Mouse (Mus musculus) monocyte, adult 2 months (primary cell): ENCODE measurements around the gene Lgals9.
"Not testable (repeated sequence)": the region's sequence is repeated elsewhere in the genome, so short reads cannot be mapped to it uniquely, and the experiment has no call there.

ENCODE experiments used
- DNase-seq, 2 experiments: peaks; one replicate each; pipeline ENCODE4 v3.0.0; 2022; ENCODE audit warnings: low spot score in 2 of 2, low read depth in 1 of 2

The Lgals9 gene

DNA sequence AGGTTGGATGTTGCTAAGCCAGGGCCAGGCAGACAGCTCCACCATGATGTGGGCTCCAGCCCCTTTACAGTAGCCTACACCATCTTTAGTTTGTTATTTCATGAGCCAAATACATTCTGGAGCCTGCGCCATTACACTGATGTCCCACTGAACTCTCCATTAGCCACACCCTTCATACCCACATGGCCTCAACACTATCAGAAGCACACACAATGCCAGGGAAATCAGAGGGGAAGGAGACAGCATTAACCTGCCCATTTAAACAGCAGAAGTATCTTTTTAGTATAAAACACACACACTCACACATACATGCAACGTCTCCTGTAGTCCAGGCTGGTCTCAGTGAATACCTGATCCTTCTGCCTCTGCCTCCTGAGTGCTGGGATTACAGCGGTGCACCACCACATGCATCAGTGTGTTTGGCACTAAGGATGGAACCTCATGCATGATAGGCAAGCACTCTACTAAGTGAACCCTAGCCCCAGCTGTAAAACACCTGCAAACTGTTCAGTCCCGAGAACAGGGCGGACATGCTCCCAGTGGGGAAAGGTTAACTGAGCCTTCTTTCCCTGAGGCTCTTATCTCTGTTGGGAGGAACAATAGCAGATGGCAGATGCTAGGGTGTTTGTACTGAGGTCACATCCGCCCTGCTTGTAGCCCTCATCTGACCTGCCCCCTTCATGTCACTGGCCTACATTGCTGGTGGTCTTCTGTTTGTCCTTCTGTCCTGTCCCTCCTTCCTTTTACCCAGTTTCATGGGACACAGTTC, 23.4 kb upstream of the Lgals9 start:
- no peak for DNase-seq

DNA sequence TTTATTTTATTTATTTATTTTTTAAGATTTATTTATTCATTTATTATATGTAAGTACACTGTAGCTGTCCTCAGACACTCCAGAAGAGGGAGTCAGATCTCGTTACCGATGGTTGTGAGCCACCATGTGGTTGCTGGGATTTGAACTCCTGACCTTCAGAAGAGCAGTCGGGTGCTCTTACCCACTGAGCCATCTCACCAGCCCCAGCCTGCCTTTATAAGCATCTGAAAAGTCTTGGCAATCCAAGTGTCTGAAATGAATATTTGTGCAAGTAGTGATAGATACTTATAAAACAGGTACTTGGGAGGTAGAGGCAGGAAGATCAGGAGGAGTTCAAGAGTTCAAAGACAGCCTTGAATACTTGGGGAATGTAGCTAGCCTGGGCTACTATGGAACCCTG, 22.6 kb upstream of the Lgals9 start:
- DNase-seq: not testable (repeated sequence)

DNA sequence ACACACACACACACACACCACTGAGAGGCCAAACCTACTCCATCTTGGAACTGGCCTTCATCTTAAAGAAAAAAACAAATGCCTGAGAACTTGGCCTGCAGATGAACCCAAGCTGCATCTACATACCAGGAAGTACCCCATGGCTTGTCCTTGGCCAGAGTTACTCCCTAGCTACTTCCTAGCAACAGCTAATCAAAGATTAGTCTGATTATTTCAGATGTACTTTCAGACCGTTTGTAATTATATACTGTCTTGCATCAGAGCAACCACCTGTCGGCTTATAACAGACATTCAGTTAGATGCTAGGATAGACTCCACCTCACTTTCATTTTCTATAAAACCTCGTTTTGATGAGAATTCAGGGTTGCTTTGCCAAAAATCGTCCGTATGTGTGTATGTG, 21.7 kb upstream of the Lgals9 start:
- DNase-seq: no peak

DNA sequence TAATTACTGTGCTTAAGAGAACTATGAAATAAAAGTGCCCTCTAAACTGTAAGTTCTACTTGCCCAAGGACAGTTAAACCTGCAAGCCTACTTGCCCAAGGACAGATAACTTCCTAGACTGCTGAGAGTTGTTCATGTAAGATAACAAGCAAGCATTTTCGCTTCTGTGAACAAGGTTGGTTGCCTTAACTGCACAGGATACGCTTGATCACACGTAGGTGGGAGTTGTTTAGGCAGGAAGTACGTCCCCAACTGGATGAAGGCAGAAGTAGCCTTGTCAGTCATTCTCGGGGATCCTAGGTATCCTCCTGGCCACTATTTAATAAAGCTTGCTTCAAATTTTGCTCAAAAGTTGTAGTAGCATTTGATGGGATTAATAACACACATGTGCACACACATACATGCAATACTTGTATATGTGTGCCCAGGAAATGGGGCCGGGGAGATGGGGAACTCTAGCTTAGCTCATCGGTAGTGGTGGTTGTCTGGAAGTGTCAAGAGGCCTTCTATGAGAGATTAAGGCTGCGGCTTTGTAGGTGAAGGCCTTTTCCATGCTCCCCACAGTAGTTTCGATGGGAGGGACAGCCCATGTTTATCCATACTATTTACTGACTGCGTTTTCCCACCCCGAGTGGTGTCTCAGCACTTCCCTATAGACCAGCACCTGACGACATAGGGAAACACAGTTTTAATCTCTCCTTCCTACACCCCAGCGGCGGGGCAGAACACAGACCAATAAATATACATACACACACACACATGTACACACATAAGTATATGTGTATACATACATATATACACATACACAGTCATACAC, 21.0 kb upstream of the Lgals9 start:
- DNase-seq: no peak

DNA sequence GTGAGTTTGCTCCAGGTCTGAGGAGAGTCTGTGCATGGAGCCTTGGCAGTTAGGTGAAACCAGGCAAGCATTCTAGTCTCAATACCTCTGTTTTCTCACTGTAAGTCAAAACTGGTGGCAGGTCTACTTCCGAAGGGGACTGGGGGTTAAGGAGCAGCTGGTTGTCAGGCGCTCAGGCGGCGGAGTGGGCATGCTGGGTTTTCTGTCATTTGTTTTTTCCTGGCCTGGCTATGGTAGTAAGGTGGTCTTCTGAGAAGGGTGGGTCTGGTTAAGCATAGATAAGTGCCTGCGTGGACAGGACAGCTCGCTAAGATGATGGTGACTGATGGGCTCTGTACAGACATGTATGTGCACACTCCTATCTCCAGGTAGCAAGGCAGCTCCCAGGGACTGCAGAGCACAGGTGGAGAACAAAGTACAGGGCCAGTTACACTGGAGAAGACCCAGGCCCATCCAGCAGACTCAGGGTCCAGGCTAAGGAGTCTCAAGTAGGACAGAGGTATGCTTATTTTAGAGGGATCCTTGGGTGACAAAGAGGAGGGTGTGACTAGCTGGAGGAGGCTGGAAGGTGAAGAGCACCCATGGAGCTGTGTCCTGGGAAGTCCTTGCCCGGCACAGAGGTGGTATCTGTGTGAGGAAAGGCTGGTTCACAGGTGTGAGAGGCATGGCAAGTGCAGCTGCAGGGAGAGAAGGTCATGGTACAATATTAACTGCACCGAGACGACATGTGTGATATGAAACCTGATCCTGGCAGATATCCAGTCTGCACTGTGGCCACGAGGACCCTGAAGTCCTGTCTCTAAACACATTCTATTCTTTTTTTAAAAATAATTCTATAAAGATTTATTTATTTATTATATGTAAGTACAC, 19.3 kb upstream of the Lgals9 start:
- no peak for DNase-seq

DNA sequence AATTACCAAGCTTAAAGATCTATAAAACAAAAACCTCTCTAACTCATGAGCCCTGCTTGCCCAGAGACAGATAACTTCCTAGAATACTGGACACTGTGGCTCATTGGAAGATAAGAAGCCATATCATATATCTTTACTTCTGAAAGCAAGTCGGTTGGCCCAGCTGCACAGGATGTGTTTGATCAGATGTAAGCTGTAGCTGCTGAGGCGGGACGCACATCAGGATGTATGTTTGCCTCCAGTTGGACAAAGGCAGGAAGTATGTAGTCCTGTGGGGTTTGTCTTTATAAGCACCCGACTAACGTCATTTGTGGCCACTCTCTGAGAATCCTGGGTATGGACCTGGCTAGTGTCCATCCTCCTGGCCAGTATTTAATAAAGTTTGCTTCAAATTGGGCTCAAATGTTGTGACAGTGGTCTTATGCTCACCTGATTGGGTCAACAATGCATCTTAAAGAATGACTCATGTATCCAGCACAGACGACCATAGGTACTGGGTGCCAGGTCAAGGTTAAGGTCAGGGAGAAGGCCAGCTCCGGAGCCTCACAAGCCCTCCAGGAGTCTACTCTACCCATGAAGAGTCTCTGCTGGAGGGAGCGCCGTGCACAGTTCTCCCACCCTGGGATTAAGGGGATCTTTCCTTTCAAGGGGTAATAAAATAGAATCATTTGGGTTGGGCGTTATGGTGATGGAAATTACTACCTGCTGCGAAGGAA, 18.5 kb upstream of the Lgals9 start:
- DNase-seq: no peak

DNA sequence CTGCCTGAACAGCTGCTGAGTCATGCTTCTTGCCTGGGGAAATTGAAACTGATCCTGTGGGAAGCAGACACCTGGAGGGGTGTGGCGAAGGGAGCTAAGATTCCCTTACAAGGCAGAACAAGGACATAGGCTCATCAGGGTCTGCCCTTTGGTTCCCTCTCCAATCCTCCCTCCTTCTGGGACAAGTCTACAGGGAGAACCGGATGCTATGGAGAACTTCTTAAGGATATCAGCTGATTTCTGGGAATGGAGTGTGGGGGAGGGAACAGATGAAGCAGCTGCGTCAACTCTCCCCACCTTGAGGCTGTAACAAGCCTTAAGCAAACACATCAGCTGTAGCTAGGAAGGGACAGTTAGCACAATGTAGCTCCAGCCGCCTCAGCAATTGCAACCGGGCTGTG, 17.8 kb upstream of the Lgals9 start:
- no peak for DNase-seq

DNA sequence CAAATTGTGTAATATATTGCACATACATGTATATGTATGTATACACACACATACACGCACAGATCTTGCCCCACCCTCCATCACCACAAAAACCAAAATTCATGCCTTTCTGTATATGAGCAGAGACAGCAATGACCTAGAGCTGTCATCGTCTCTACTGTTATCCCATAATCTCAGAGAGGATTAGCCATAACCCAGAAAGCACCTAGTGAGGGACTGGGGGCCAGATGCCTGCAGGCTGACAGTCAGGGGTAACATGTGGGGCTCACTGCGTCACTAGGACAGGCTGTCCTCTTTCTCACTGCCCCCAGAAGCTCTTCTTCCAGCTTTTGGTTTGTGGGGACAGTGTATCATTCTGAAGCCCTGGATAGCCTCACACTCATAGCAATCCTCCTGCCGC, 17.1 kb upstream of the Lgals9 start:
- no peak for DNase-seq

DNA sequence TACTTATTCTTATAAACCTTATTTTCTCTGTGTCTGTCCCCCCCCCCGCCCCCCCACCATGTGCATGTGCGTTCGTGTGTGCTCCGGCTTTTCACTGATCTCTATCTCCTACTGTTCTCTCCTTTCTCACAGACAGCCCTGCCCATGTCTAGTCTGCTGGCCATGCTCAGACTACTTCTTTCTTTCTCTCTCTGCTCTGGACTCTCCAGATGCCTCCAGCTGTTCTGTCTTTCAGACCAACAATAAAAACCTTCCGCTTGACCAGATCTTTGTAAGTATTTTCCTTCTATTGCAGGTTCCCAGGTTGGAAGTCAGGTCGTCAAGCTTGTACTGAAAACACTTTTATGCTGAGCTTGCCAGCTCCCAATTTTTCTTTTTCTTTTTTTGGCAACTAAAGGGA, 14.4 kb upstream of the Lgals9 start:
- DNase-seq: no peak

DNA sequence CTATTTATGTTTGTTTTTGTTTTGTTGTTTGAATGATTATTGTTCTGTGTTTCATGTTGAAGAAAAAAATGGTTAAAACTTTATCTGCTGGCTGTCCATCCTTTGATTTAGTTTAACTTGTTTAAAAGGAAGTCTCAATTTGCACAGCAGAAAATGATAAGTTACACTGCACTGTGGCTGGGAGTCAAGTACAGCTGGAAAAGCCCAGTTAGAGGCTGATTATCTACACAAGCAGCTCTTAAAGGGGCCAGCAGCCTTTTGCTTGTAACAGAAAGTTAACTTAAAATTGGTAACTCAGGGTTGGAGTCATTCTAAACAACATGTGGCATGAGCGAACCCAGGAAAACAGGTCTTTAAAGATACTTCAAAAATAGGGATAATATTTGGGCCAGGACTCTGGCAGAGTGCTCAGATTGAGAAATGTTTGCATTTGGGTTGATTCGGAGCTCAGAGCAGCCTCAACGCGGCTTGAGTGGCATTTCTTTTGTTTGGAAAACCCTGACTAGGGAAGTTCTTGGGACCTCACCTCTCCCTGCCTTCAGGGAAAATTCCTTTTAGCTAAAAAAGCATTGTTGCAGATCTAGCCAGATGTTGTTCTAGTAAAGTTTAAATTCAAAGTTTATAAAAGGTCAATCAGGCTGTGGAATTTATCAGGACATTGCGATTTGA, 6.3 kb upstream of the Lgals9 start:
- not testable (repeated sequence) for DNase-seq

DNA sequence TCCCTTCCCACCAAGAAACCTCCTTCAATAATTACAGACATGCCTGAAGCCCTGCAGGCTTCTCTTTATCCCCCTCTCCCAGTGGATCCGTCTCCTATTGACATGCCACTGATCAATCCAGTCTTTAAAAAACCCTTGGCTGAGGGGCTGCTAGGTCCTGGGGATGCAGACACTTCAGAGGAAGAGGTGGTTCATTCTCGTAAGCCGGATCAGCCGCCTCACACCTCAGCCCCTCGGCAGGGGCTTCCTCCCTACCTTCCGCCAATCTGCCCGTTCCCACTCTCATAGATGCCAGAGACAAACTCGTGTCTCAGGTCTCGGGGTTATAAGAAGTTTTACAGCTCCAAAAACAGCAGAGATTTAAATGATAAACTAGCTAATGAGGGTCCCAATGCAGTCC, 5.3 kb upstream of the Lgals9 start:
- no peak for DNase-seq

DNA sequence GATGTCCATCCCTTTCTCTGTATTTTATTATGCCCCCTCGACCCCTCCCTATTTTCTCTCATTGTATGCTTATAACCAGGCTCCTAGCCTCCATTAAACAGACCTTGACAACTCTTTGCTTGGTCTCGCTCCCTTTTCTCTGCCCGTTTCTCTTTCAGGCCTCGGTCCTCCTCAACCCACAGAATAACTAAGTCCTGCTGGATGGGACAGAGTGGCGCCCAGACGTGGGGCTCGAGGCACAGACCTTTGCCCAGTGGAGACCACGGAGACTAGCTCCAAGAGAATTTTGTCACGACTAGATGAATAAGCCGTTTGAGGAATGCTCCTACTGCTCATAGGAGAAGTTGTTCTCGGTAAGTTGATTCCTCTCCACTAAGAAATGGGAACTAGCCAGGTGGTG, 4.5 kb upstream of the Lgals9 start:
- not testable (repeated sequence) for DNase-seq

DNA sequence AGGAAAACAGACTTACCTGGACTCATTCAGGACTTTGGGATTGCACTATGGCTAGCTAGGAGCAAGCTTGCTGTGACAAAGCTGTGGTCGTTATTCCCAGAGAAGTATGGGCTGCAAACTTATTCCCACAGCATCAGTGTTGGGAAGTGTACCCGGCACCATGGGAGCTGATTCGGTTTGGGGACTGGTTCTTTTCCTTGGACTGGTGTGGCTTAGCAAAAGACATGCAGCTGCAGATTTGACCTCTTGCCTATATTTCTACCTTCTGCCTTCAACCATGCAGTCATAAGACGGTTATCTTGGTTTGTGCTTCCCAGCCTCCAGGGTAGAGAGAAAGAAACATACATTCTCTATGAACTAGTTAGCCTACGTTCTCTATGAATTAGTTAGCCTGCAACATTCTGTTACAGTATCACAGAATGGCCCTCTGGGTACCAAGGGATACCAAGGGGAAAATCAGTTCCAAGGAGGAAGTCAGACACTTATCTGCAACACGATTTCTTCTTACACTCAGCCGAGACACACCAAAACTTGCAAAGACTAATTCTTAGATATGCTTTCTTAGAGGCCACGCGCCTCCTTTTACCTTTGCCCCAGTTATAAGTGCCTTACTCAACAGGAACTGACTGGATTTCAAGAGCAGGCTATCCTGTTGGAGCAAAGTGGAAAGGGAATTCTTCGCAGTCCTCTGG, 1.7 kb upstream of the Lgals9 start:
- DNase-seq: no peak

DNA sequence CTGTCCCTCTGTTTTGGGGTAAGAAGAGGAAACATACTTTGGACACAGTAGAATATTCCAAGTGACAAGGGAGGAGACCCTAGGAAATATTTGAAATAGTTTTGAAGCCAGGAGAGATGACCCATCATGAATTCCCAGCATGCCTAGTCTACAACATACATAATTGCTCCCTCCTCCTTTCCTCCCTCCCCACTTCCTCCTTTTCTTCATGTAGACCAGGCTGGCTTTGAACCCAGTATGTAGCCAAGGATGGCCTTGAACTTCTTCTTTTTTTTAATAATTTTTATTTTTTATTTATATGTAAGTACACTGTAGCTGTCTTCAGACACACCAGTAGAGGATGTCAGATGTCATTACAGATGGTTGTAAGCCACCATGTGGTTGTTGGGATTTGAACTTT, 759 bp upstream of the Lgals9 start:
- DNase-seq: no peak

DNA sequence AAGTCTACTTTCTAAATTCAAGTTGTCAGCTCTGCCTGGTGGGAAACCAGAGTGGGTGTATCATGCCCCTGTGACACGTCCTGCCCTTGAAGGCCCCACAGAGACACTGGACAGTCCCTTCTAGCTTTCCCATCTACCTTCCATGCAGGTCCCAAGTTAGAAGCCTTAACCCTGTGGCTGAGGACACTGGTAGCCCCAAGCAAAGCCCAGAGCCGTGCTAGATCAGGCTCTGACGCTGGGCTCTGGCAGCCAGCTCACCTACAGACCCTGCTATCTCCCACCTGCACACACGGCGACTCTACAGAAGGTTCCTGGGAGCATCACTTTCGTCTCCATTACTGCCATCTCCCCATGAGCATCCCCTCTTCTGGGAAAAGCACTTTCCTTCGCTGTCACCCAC, 1.2 kb downstream of the Lgals9 start:
- no peak for DNase-seq

DNA sequence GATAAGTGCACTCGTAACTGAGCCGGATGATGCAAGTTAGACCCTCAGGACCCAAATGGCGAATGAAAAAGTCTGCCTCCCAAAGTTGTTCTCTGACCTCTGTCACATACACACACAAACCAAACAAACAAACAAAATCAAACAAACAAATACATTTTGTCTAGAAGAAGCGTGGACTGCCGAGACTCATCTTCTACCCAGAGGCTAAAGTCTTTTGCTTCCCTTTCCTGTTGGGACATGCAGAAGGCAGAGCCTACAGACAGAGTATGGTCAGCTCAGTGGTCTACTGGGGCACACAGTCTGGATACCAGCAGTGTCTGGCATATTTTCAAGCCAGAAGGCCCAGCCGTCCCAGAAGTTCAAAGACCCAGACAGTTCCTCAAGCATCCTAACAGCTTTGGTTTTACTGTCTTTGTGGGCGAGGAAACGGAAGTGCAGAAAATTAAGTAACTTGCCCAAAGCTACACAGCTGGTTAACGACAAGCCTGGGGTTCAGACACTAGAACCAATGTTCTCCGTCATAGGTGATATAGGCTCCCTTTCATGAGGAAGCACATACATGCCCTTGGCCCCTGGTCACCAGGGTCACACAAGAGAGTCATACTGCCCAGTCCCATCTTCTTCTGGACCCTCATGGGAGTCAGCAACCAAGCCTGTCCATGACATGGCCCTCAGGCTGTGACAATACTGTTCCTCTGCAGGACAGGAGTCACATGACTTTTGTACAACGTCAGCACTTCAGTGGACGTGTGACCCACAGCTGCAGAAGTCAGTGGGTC, 2.0 kb downstream of the Lgals9 start:
- DNase-seq: peak in 1 of 2 experiments; percentile 37

DNA sequence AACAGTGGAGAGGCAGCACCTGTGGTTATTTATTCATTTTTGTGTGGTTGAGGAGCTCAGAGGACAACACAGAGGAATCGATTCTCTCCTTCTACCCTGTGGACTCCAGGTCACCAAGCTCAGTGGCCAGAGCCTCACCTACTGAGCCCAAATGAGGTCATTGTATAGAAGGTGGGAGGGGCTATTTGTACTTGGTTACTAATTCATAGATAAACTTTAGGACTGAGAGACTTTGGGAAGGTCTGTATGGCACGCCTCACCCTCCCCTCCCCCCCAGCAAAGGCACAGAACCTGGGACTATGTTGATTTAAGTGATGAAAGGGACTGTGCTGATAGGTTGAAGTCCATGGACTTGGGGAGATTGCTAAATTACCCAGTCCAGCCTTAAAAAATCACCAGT, 2.7 kb downstream of the Lgals9 start:
- DNase-seq: no peak

DNA sequence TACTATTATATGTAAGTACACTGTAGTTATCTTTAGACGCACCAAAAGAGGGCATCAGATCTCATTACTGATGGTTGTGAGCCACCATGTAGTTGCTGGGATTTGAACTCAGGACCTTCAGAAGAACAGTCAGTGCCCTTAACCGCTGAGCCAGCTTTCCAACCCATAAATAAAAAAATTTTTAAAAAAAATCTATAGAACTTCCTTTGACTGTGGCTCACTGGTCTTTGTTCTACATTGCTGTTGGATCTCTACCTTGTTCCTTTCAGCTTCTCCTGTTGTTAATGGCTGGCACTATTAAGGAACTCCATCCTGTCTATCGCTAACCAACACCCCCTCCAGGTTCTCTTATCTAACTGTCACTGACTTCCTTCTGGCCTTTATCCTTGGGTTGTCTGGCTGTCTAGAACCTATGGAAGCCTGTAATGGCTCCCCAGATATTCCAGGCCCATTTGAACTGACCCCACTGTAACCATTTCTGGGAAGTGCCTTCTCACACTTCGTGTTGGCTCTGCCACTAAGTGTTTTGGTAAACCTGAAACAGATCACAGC, 4.6 kb downstream of the Lgals9 start:
- DNase-seq: no peak
